Mouse (Mus musculus) layer of hippocampus, adult 2 months (tissue): Measurements from ENCODE around the gene Zfp366. TPM values are rescaled to one million over a fixed set of nuclear protein-coding genes. Genes with fewer than 3 reads are reported as not detected.

Experiments used
- DNase-seq, 2 experiments: peaks; one replicate each; pipeline ENCODE4 v3.0.0; 2022; ENCODE audit warnings: low spot score in 2 of 2
- H3K27ac ChIP-seq: fragments of 200-600 bp; 2 replicates; pipeline ENCODE4 v1.8.1; 2022
- H3K4me3 ChIP-seq: fragments of 200-600 bp; 2 replicates; pipeline ENCODE4 v1.8.1; 2022; ENCODE audit warnings: mild to moderate bottlenecking
- CTCF ChIP-seq: fragments of 200-600 bp; conservative IDR thresholded peaks from 2 replicates; pipeline ENCODE4 v1.8.1; 2022; ENCODE audit warnings: antibody characterized with exemption, mild to moderate bottlenecking, moderate library complexity
- long read RNA-seq, 2 experiments: library from polyadenylated mRNA; stranded (forward); transcript quantifications; one replicate each; pipeline ENCODE4 v2.0.0; 2021; ENCODE audit warnings: borderline mapping rate in 2 of 2
- total RNA-seq, 2 experiments: library from RNA; stranded (reverse); gene quantifications; 2 replicates each; pipeline ENCODE4 v1.2.3; 2021

Gene Zfp366
- total RNA-seq = 1 to 10 TPM; 2.5 to 4.9 TPM
- long read RNA-seq, experiment 1, partial matches to known transcripts = 0 of 1 reads
- long read RNA-seq, experiment 1, other reads (novel, unspliced or antisense) = 1 of 1 reads
- long read RNA-seq, experiment 2 = 0 reads

GRCm38 (mm10) chr13:99184155-99184886 lies at the start of gene Zfp366:
Zfp366 (plus strand) TSS chr13:99184823.
- Histone ChIP-seq H3K4me3 (peak within 1 kb of the TSS; percentile 31), H3K27ac (peak within 1 kb of the TSS; percentile 85)
- no peak for DNase-seq
- TF ChIP-seq CTCF = no peak

- TF ChIP-seq CTCF = no peak
- no peak overlapping the region for H3K27ac ChIP-seq
- no peak for DNase-seq
- no peak overlapping the region for H3K4me3 ChIP-seq
Measured at GRCm38 (mm10) chr13:99138351-99139255, 46.0 kb upstream of the Zfp366 start.

- Histone ChIP-seq H3K27ac (no peak overlapping the region), H3K4me3 (no peak overlapping the region)
- peak in 1 of 2 experiments; percentile 31 for DNase-seq
- TF ChIP-seq CTCF = no peak
Measured at GRCm38 (mm10) chr13:99146355-99146871, 38.2 kb upstream of the Zfp366 start.

- peak in 1 of 2 experiments; percentile 51 for DNase-seq
- H3K27ac ChIP-seq = peak overlapping the region; percentile 77; the same call in 1 of the 2 replicates
Measured at GRCm38 (mm10) chr13:99147645-99148111, 36.9 kb upstream of the Zfp366 start.

GRCm38 (mm10) chr13:99149551-99150305 lies 34.9 kb upstream of the Zfp366 start:
- Histone ChIP-seq H3K4me3 (no peak overlapping the region), H3K27ac (peak overlapping the region; percentile 57; the same call in 1 of the 2 replicates)
- TF ChIP-seq CTCF = no peak
- DNase-seq = peak in 1 of 2 experiments; percentile 31

More at GRCm38 (mm10) chr13:99147645-99148111, 36.9 kb upstream of the Zfp366 start:
- no peak overlapping the region for H3K4me3 ChIP-seq
- no peak for TF ChIP-seq CTCF

- H3K4me3 ChIP-seq = no peak overlapping the region
- no peak for TF ChIP-seq CTCF
Measured at GRCm38 (mm10) chr13:99150626-99151025, 34.0 kb upstream of the Zfp366 start.

GRCm38 (mm10) chr13:99151121-99151520 lies 33.5 kb upstream of the Zfp366 start:
- H3K4me3 ChIP-seq = no peak overlapping the region
- no peak overlapping the region for H3K27ac ChIP-seq
- no peak for DNase-seq
- TF ChIP-seq CTCF = no peak

More at GRCm38 (mm10) chr13:99150626-99151025, 34.0 kb upstream of the Zfp366 start:
- no peak overlapping the region for H3K27ac ChIP-seq
- DNase-seq = no peak

GRCm38 (mm10) chr13:99152305-99152930 lies 32.2 kb upstream of the Zfp366 start:
- TF ChIP-seq CTCF = peak; percentile 51
- no peak overlapping the region for H3K4me3 ChIP-seq
- DNase-seq = no peak
- H3K27ac ChIP-seq = no peak overlapping the region

GRCm38 (mm10) chr13:99157709-99158108 lies 26.9 kb upstream of the Zfp366 start:
- no peak for DNase-seq
- TF ChIP-seq CTCF = no peak
- no peak overlapping the region for H3K27ac ChIP-seq
- H3K4me3 ChIP-seq = no peak overlapping the region

GRCm38 (mm10) chr13:99158773-99159172 lies 25.9 kb upstream of the Zfp366 start:
- no peak for TF ChIP-seq CTCF
- H3K4me3 ChIP-seq = no peak overlapping the region
- DNase-seq = no peak
- no peak overlapping the region for H3K27ac ChIP-seq

- no peak for TF ChIP-seq CTCF
- no peak for DNase-seq
- H3K27ac ChIP-seq = 0 out of 2 replicates have a peak overlapping the region, but pooled peaks have one; percentile 19
- no peak overlapping the region for H3K4me3 ChIP-seq
Measured at GRCm38 (mm10) chr13:99163071-99163470, 21.6 kb upstream of the Zfp366 start.
